Mouse (Mus musculus): ENCODE measurements around the gene Il10. TPM values are rescaled to one million over a fixed set of nuclear protein-coding genes. Genes with fewer than 3 reads are reported as not detected.

Il10 gene
- polyA plus RNA-seq, 1 experiment from 2014 or later: not detected

- Histone ChIP-seq H3K27me3 (ENCODE audit: control insufficient read depth, insufficient read depth, low read depth, low read length) (no peaks in the 10 kb centered on the region), H3K9ac (ENCODE audit: low read depth, low read length) (no peak overlapping the region), H3K27ac (ENCODE audit: low read length) (no peak overlapping the region), H3K4me3 (ENCODE audit: low read depth, low read length) (no peak overlapping the region), H3K4me2 (ENCODE audit: low read length) (no peak overlapping the region), H3K9me3 (replicated peaks; ENCODE audit: control insufficient read depth, low read length, poor library complexity, severe bottlenecking) (no peaks in the 10 kb centered on the region), H3K36me3 (ENCODE audit: control insufficient read depth, insufficient read depth, low read length) (no peaks in the 10 kb centered on the region), H3K4me1 (ENCODE audit: control insufficient read depth, insufficient read depth, low read length) (no peaks in the 10 kb centered on the region)
- WGBS: 72% methylated on average over 8 of the region's 8 CpGs
- ATAC-seq: no peak
Observed at GRCm38 (mm10) chr1:131012494-131012893, 7.2 kb upstream of the Il10 start.

- WGBS: 97% methylated on average over 5 of the region's 5 CpGs
- ATAC-seq: no peak
- Histone ChIP-seq H3K4me3 (ENCODE audit: low read depth, low read length) (no peak overlapping the region), H3K9me3 (replicated peaks; ENCODE audit: control insufficient read depth, low read length, poor library complexity, severe bottlenecking) (no peaks in the 10 kb centered on the region), H3K9ac (ENCODE audit: low read depth, low read length) (no peak overlapping the region), H3K4me2 (ENCODE audit: low read length) (no peak overlapping the region), H3K27me3 (ENCODE audit: control insufficient read depth, insufficient read depth, low read depth, low read length) (no peaks in the 10 kb centered on the region), H3K36me3 (ENCODE audit: control insufficient read depth, insufficient read depth, low read length) (no peaks in the 10 kb centered on the region), H3K27ac (ENCODE audit: low read length) (no peak overlapping the region), H3K4me1 (ENCODE audit: control insufficient read depth, insufficient read depth, low read length) (no peaks in the 10 kb centered on the region)
Observed at GRCm38 (mm10) chr1:131013926-131014325, 5.7 kb upstream of the Il10 start.

GRCm38 (mm10) chr1:131015281-131015680, 4.4 kb upstream of the Il10 start:
- no peak overlapping the region for H3K9ac ChIP-seq (ENCODE audit: low read depth, low read length)
- H3K4me3 ChIP-seq (ENCODE audit: low read depth, low read length): no peak overlapping the region
- no peaks in the 10 kb centered on the region for H3K4me1 ChIP-seq (ENCODE audit: control insufficient read depth, insufficient read depth, low read length)
- no peak overlapping the region for H3K27ac ChIP-seq (ENCODE audit: low read length)
- H3K9me3 ChIP-seq (replicated peaks; ENCODE audit: control insufficient read depth, low read length, poor library complexity, severe bottlenecking): no peaks in the 10 kb centered on the region
- ATAC-seq: no peak
- 85% methylated on average over 6 of the region's 6 CpGs for WGBS
- H3K36me3 ChIP-seq (ENCODE audit: control insufficient read depth, insufficient read depth, low read length): no peaks in the 10 kb centered on the region
- no peak overlapping the region for H3K4me2 ChIP-seq (ENCODE audit: low read length)
- H3K27me3 ChIP-seq (ENCODE audit: control insufficient read depth, insufficient read depth, low read depth, low read length): no peaks in the 10 kb centered on the region

GRCm38 (mm10) chr1:131015879-131016278, 3.8 kb upstream of the Il10 start:
- Histone ChIP-seq H3K27ac (ENCODE audit: low read length) (no peak overlapping the region), H3K9ac (ENCODE audit: low read depth, low read length) (no peak overlapping the region), H3K9me3 (replicated peaks; ENCODE audit: control insufficient read depth, low read length, poor library complexity, severe bottlenecking) (no peaks in the 10 kb centered on the region), H3K27me3 (ENCODE audit: control insufficient read depth, insufficient read depth, low read depth, low read length) (no peaks in the 10 kb centered on the region), H3K4me3 (ENCODE audit: low read depth, low read length) (no peak overlapping the region), H3K4me2 (ENCODE audit: low read length) (no peak overlapping the region), H3K36me3 (ENCODE audit: control insufficient read depth, insufficient read depth, low read length) (no peaks in the 10 kb centered on the region), H3K4me1 (ENCODE audit: control insufficient read depth, insufficient read depth, low read length) (no peaks in the 10 kb centered on the region)
- ATAC-seq: no peak
- 91% methylated on average over 7 of the region's 7 CpGs for WGBS

- Histone ChIP-seq H3K36me3 (ENCODE audit: control insufficient read depth, insufficient read depth, low read length) (no peaks in the 10 kb centered on the region), H3K27ac (ENCODE audit: low read length) (no peak overlapping the region), H3K4me3 (ENCODE audit: low read depth, low read length) (no peak overlapping the region), H3K27me3 (ENCODE audit: control insufficient read depth, insufficient read depth, low read depth, low read length) (no peaks in the 10 kb centered on the region), H3K4me2 (ENCODE audit: low read length) (no peak overlapping the region), H3K9ac (ENCODE audit: low read depth, low read length) (no peak overlapping the region), H3K4me1 (ENCODE audit: control insufficient read depth, insufficient read depth, low read length) (no peaks in the 10 kb centered on the region), H3K9me3 (replicated peaks; ENCODE audit: control insufficient read depth, low read length, poor library complexity, severe bottlenecking) (no peaks in the 10 kb centered on the region)
- WGBS: 49% methylated on average over 12 of the region's 12 CpGs
- no peak for ATAC-seq
Observed at GRCm38 (mm10) chr1:131020425-131021310, 1.0 kb downstream of the Il10 start.

GRCm38 (mm10) chr1:131021438-131021837, 1.8 kb downstream of the Il10 start:
- no peak overlapping the region for H3K4me3 ChIP-seq (ENCODE audit: low read depth, low read length)
- H3K36me3 ChIP-seq (ENCODE audit: control insufficient read depth, insufficient read depth, low read length): no peaks in the 10 kb centered on the region
- no peaks in the 10 kb centered on the region for H3K9me3 ChIP-seq (replicated peaks; ENCODE audit: control insufficient read depth, low read length, poor library complexity, severe bottlenecking)
- H3K4me1 ChIP-seq (ENCODE audit: control insufficient read depth, insufficient read depth, low read length): no peaks in the 10 kb centered on the region
- no peaks in the 10 kb centered on the region for H3K27me3 ChIP-seq (ENCODE audit: control insufficient read depth, insufficient read depth, low read depth, low read length)
- H3K4me2 ChIP-seq (ENCODE audit: low read length): no peak overlapping the region
- no peak for ATAC-seq
- 78% methylated on average over 9 of the region's 9 CpGs for WGBS
- H3K27ac ChIP-seq (ENCODE audit: low read length): no peak overlapping the region
- no peak overlapping the region for H3K9ac ChIP-seq (ENCODE audit: low read depth, low read length)

GRCm38 (mm10) chr1:131021900-131022590, 2.4 kb downstream of the Il10 start:
- no peak overlapping the region for H3K4me2 ChIP-seq (ENCODE audit: low read length)
- H3K27me3 ChIP-seq (ENCODE audit: control insufficient read depth, insufficient read depth, low read depth, low read length): no peaks in the 10 kb centered on the region
- no peaks in the 10 kb centered on the region for H3K36me3 ChIP-seq (ENCODE audit: control insufficient read depth, insufficient read depth, low read length)
- WGBS: 81% methylated on average over 11 of the region's 11 CpGs
- no peak overlapping the region for H3K4me3 ChIP-seq (ENCODE audit: low read depth, low read length)
- H3K9me3 ChIP-seq (replicated peaks; ENCODE audit: control insufficient read depth, low read length, poor library complexity, severe bottlenecking): no peaks in the 10 kb centered on the region
- H3K4me1 ChIP-seq (ENCODE audit: control insufficient read depth, insufficient read depth, low read length): no peaks in the 10 kb centered on the region
- no peak overlapping the region for H3K9ac ChIP-seq (ENCODE audit: low read depth, low read length)
- no peak overlapping the region for H3K27ac ChIP-seq (ENCODE audit: low read length)
- no peak for ATAC-seq

- H3K36me3 ChIP-seq (ENCODE audit: control insufficient read depth, insufficient read depth, low read length): no peaks in the 10 kb centered on the region
- H3K4me3 ChIP-seq (ENCODE audit: low read depth, low read length): no peak overlapping the region
- no peak for ATAC-seq
- no peak overlapping the region for H3K27ac ChIP-seq (ENCODE audit: low read length)
- no peak overlapping the region for H3K9ac ChIP-seq (ENCODE audit: low read depth, low read length)
- no peaks in the 10 kb centered on the region for H3K27me3 ChIP-seq (ENCODE audit: control insufficient read depth, insufficient read depth, low read depth, low read length)
- H3K9me3 ChIP-seq (replicated peaks; ENCODE audit: control insufficient read depth, low read length, poor library complexity, severe bottlenecking): no peaks in the 10 kb centered on the region
- H3K4me2 ChIP-seq (ENCODE audit: low read length): no peak overlapping the region
- WGBS: 75% methylated on average over 5 of the region's 5 CpGs
- no peaks in the 10 kb centered on the region for H3K4me1 ChIP-seq (ENCODE audit: control insufficient read depth, insufficient read depth, low read length)
Observed at GRCm38 (mm10) chr1:131022591-131023249, 3.1 kb downstream of the Il10 start.

Measured in midbrain, embryonic 16.5 days (tissue).